Mouse (Mus musculus) layer of hippocampus, adult 9-10 months (tissue): ENCODE results near the gene Sufu.

Source experiments
- DNase-seq: peaks from one replicate; pipeline ENCODE4 v3.0.0; 2022; ENCODE audit warnings: low spot score

Sufu gene

DNA sequence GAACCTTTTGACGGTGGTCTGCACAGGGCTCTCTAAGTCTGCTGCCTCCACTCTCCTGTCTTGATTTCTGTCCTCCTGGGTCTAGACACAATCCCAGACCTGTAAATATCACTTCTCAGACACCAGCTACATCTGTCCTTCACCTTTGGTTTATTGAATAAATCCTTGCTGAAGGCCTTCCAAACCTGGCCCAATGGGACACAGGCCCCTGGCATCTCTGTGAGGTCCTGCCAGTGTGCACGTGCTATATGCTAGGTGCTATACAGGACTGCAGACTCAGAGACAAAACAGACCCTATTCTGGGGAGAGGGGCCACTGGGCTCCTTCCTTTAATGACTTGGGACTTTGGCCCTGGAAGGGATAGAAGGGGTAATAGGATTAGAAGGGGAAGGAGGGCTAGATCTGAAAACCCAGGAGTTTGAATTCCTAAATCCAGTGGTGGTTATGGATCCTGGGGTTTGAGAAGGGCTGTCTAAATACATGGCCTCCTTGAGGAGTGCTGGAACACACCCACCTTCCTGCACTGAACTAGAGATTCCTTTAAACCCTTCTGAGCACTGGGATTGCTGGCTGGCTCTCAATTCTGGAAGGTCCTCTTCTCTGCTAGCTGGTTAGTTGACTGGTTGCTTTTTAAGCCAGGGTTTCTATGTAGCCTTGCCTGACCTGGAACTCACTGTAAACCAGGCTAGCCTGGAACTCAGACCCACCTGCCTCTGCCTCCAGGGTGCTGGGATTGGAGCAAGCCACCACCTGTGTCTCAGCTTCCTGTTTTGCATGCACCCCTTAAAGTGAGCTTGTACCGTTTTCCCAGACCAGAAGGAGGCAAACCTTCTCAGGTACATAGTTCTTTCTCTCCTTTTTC lies 120.2 kb downstream of the Sufu start:
- DNase-seq: no peak

DNA sequence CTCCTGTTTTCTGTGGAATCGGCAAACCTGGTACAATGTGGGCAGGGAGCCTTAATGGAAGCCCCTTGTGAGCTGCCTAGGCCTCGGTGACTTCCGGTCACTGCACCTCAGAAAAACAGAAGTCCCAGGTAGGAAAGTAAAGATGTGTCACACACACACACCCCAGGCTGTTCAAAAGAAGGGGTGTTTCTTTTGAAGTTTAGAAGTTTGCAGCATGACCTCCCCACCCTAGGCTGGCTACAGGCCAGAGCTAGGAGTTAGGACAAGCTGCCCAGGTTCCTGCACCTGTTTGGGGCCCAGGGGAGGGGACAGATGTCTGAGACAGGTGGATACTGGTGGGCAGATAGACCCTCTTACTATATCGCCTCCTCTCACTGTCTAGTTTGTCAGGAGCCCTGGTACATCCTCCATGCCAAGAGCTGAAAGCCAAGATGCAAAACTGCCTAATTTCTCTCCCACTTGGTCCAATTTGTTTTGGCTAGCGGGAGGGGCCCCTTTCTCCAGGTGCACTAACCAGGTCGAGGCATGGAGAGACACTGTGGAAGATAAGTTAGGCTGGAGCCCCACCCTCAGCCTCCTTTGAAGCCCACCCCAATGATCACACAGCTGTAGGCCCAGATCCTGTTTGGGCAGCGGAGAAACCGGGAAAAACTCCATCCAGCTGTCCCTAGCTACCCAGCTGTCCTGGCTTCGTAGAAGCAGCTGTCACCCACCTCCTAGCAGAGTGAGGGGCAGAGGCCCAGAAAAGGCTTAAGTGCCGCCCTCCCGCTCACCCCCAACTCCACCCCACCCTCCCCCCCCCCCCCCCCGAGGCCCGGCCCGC lies 121.0 kb downstream of the Sufu start:
- DNase-seq: no peak

GRCm38 (mm10) chr19:46518352-46518787 lies 121.7 kb downstream of the Sufu start:
- DNase-seq: no peak

DNA sequence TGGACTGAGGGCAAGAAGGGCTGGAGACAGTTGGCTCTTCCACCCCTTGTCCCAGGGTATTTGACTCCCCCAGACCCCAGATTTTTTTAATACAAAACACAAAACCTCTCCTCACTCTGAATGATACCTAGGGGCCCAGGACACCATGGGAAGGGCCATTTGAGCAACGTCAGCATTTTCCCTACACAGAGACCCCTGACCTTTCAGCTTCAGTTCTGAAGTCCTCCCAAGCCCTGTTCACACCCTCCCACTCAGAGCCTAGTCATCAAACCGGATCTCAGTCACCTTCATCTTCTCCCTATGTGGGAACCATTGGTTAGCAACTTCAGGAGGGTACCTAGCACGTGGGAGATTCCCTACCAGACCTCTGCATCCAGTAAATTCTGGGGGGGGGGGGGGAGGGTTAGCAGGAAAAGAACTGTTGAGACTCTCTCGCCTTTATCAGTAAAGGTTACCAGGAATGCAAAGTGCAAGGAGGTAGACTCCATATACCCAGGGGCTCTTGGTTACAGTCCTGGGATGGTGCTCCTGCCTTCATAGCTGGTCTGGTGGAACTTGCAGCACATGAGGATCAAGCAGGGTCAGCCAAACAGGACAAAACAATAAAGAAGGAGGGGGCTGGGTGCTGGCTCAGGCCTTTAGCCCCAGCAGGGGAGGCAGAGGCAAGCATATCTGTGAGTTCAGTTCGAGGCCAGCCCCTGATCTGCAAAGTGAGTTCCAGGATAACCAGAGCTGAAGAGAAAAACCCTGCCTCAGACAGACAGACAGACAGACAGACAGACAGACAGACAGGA lies 122.3 kb downstream of the Sufu start:
- DNase-seq: no peak

GRCm38 (mm10) chr19:46521698-46522097 lies 125.0 kb downstream of the Sufu start:
- DNase-seq: no peak

- DNase-seq: no peak
Observed at GRCm38 (mm10) chr19:46522433-46523044, 125.8 kb downstream of the Sufu start.

- no peak for DNase-seq
Observed at GRCm38 (mm10) chr19:46523131-46523479, 126.4 kb downstream of the Sufu start.

DNA sequence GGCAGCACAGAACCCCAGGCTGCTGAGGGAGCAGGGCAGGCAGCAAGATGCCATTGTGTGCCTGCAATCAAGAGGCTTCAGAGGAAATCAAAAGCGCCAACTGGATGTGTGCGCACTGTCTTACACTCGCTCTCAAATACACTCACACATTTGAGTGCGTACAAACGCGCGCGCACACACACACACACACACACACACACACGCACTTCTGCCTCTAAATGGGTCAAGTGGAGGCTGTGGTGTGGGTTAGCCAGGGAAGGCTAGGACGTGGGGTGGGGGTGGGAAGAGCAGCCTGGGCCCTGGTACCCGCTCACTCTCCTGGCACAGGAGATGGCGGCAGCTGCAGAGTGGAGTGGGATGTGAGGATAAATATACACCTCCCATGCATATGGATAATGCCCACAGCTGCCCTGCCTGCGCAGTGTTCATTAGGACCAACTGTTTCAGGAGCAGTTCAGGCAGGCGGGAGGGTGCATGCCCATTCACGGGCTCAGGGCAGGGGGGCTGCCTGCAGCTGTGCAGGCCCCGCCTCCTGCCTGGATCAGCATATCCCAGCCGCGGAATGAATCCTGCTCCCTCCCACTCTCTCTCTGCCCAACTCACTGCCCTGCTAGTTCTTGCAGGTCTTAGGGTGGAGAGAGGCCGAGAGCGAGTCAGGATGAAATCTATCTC lies 126.9 kb downstream of the Sufu start:
- no peak for DNase-seq

- DNase-seq: no peak
Observed at GRCm38 (mm10) chr19:46524152-46524544, 127.5 kb downstream of the Sufu start.

DNA sequence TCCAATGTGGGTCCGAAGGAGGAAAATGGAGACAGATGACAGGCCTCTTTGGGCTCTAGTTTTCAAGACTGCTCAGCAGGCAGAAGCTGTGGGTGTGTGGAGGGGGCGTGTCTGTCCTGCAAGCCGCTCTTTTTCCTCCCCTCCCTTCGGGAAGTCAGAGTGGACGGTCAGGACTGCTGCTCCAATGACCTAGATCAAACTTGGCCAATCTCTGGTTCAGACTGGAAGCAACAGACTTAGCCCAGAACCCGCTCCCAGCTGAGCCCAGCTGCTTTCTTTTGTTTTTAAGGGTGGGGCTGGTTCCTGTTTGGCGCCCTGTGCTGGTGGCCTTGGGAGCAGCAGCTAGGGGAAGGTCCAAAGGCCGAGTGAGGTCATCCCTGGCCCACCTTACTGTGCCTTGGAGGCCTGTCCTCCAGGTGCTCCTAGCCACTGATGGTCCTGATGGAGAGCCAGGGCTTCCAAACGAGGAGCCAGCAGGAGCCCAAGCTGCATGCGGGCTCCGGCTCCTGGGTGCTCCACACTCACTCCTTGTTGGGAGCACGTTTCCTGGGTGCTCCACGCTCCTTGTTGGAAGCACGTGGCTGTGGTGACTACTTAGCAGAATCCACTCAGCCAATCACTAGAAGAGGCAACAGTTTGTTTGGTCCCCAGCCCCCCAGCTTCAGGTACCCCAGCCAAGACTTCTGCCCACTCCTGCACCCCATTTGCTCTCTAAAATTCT lies 128.1 kb downstream of the Sufu start:
- DNase-seq: no peak

DNA sequence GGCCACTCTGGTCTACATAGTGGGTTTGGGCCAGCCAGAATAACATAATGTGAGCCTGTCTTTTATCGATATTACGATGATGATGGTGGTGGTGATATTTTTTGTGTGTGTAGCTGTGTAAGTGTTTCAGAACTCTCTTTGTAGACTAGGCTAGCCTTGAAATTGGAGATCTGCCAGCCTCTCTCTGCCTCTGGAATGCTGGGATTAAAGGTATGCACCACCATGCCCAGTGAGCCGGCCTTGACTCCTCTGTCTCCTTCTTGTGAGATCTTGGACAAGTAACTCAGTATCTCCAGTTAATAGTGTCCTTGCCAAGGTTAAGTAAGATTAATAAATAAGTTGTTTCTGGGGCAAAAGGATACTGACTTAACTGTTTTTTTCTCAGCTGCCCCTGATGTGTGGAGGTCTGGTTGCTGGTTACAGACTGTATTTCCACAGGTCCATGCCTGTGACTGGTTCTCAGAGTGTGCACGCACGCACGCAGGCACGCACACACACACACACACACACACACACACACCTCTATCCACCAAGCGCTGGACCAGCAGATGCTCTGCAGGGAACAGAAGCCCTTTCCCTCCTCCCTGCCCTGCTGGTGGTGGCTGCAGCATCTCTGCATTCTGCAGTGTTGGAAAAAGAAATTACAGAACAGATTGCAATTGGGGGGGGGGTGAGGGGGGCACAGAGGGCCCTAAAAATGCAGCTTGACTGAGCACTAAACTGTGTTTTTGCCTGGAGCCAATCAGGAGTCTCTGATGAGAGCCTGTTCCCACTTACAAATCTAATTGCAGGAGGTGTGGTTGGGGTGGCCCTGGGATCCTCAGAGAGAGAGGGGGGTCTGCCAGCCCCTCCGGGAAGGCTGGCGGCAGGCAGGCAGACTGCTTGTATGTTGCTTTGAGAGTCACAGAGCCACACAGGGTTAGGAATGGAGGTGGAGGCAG lies 129.3 kb downstream of the Sufu start:
- no peak for DNase-seq

DNA sequence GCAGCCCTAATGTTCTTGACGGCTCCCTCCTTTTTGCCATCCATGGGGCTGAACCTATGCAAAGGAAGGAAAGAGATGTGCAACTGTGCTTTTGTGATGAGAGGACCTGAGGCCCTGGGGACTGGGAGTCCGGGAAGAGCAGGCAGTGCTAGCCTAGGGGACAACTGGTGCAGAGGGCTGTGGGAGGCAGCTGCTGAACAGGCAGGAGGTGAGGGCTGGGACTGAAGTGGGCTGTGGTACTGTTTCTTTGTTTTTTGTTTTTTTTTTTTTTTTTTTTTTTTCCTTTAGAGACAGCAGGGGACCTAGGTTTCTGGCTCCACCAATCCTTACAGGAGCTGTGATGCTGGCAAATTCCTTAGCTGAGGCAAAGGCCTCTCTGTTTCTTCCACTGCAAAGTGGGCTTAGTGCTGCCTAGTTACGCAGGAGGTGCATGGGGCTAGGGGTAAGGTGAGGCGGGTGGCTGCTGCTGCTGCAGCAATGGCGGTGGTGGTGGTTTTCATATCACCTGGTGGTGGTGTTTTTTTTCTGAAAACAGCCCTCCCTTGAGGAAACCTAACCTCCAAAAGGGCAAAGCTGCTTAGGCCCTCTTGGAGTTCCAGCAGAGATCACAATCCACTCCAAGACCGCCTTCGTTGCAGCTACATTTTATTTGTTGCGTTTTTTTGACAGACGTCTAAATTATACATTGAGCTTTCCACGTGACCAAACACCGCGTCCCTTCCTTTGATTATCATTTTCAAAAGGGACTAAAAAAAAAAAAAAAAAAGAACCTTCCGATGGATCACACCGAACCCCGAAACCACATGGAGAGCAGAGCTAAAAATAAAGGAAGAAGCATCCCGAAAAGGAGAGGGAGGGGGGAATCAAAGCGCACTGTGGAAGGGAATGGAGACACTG lies 131.2 kb downstream of the Sufu start:
- DNase-seq: no peak

GRCm38 (mm10) chr19:46528529-46529213 lies 132.0 kb downstream of the Sufu start:
- no peak for DNase-seq

- DNase-seq: no peak
Observed at GRCm38 (mm10) chr19:46529601-46530448, 133.1 kb downstream of the Sufu start.

DNA sequence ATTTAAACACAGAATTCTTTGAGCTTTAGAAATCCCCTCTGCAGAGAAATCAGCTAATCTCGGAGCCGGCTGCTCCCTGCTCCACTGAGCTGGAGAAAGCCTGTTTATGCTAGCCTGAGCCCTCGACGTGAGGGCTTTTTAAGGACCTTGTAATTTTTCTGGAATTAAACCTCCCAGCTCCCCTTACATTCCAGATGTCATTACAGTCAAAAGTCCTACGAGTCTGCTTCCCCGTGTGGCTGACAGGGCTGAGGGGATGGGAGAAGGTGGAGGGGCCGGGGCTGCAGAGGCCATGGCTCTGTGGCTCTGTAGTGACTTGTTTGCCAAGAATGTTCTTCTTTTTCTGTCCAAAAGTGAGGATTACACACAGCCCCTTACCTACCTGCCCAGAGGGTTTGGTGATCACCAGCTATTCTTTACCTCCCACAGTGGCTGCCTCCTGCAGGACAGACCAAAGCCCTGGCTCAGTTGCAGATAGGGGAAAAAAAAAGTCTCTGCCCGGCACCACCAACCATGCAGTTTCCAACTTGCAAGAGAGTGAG lies 133.8 kb downstream of the Sufu start:
- no peak for DNase-seq
